Mouse (Mus musculus) E14TG2a.4 (cell line): Measurements from ENCODE around the gene Tulp3.

Experiments used
- H3K27me3 ChIP-seq: 2 replicates; pipeline ENCODE4 v1.6.1; 2014; ENCODE audit warnings: low read length, control low read depth; ENCODE audit not compliant: insufficient read depth
- H3K36me3 ChIP-seq: 2 replicates; pipeline ENCODE4 v1.6.1; 2014; ENCODE audit warnings: low read length, control low read depth; ENCODE audit not compliant: insufficient read depth
- H3K4me1 ChIP-seq: replicated peaks from 2 replicates; pipeline ENCODE4 v1.6.1; 2014; ENCODE audit warnings: low read depth, low read length, control low read depth
- H3K4me3 ChIP-seq: replicated peaks from 2 replicates; pipeline ENCODE4 v1.5.1; 2014; ENCODE audit warnings: mild to moderate bottlenecking, low read length
- H3K9me3 ChIP-seq: 2 replicates; pipeline ENCODE4 v1.6.1; 2014; ENCODE audit warnings: low read length, control low read depth
- CTCF ChIP-seq: conservative IDR thresholded peaks from 2 replicates; pipeline ENCODE4 v1.5.1; 2014; ENCODE audit warnings: low read length
- NANOG ChIP-seq: IDR thresholded peaks from 2 replicates; pipeline ENCODE4 v1.6.1; 2014; ENCODE audit warnings: borderline replicate concordance, low read length, mixed read lengths
- POU5F1 ChIP-seq: IDR thresholded peaks from 2 replicates; pipeline ENCODE4 v1.6.1; 2014; ENCODE audit warnings: low read length, borderline replicate concordance

Tulp3 gene

DNA sequence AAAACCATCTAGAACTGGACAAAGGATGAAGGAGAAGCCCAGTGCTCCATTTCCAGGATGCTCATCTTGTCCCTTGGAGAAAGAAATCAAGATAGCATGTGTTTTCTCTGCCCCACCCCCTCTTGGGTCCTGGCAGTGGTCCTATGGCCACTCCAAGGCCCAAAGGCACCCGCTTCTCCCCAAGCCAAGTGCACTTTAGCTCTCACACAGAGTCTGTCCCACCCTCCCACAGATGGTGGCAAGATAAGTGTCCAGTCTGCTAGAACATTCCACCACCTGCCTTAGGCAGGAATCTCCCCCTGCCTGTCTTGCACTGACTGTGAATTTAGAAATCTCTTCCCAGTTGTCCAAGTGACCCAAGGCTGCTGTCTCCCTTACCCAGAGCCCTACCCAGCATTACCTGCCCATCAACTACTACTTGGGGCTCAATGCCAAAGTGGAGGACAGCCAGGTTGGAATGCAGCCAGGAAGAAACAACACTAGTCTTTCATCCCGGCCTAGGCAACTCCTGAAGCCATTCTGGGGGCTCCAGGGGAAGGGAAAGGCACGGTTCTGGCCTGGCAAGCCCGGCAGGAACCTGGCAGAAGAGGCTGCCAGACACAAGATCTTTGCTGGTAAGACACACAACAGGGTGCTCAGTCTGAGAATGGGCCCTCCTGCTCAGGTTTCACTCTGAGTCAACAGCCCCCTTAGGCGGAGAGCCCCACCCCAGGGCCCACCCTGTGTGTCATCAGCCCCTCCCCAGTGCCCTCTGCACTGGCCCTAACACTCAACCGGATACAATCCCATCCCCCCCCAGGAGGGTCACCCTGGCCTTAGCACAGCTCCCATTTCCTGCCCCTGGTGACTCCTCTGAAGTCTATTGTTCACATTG lies 59.5 kb downstream of the Tulp3 start:
- Histone ChIP-seq H3K4me3 (peak overlapping the region; percentile 42), H3K36me3 (peaks cover 5% of the 10 kb centered on the region; the same call in 1 of the 2 replicates), H3K27me3 (peaks cover 33% of the 10 kb centered on the region), H3K4me1 (peaks cover 85% of the 10 kb centered on the region), H3K9me3 (no peaks in the 10 kb centered on the region)
- TF ChIP-seq POU5F1 (no peak), NANOG (no peak), CTCF (no peak)

DNA sequence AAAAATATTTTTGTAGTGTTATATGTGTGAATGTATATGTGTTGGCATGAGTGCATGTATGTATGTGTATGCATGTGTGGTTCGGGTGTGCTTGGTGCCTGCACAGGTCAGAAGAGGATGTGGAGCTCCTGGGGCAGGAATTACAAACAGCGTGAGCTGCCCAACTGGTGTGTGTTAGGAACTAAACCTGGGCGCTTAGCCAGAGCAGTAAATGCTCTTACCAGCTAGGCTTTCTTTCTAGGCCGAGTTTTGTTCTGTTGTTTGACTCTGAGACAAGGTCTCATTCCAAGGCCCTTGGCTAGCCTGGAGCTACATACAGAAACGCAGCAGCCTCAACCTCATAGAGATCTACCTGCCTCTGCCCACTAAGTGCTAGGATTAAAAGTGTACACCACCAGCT lies 64.4 kb downstream of the Tulp3 start:
- Histone ChIP-seq H3K9me3 (no peaks in the 10 kb centered on the region), H3K4me1 (peaks cover 88% of the 10 kb centered on the region), H3K27me3 (no peaks in the 10 kb centered on the region), H3K36me3 (peaks cover 5% of the 10 kb centered on the region; the same call in 1 of the 2 replicates), H3K4me3 (no peak overlapping the region)
- TF ChIP-seq NANOG (no peak), CTCF (no peak), POU5F1 (no peak)

DNA sequence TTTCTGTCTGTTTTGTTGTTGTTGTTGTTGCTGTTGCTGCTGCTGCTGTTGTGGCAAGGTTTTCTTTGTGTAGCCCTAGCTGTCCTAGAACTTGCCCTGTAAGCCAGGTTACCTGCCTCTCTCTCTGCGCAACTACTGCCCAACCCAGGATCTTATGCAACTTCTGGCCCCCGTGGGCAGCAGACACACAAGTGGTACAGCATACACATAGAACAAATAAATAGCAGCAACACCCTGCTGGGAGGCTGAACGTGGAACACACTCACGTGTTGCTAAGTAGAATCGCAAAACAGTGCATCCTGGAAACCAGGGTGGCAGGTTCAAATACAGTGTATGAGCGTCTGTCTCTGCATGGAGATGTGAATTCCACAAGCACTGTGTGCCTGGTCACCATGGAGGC lies 67.0 kb downstream of the Tulp3 start:
- TF ChIP-seq NANOG: no peak
- no peak for TF ChIP-seq POU5F1
- no peak for TF ChIP-seq CTCF
- Histone ChIP-seq H3K4me1 (peaks cover 89% of the 10 kb centered on the region), H3K9me3 (no peaks in the 10 kb centered on the region), H3K4me3 (no peak overlapping the region), H3K36me3 (peaks cover 5% of the 10 kb centered on the region; the same call in 1 of the 2 replicates), H3K27me3 (no peaks in the 10 kb centered on the region)

DNA sequence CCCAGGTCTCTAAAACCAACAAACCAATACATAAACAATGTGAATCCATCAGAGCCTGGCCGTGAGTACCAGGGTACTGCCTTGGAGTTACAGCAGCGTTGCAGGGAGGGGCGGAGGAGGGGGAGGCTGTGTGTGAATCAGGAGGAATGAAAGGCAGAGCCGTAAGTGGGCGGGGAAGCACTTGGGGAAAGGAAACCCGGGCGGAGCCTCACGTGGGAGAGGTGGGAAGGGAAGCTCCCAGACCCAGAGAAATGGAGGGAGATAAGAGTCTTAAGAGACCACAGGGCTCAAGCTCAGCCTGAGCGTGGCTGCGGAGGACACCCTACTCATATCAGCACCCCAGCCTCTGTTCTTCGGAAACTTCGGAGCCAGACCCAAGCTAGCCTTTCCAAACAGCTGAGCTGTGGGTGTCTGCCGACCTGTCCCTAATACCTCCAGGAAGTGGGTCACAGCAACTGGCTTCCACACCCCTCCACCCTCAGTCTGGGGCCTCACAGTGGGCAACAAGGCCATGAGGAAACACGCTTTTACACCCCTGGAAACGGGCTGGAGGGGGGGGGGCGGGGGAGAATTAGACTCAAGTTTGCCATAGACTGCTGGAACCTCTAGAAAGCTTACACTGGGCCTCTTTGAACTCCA lies 69.7 kb downstream of the Tulp3 start:
- Histone ChIP-seq H3K9me3 (no peaks in the 10 kb centered on the region), H3K4me3 (peak overlapping the region; percentile 49), H3K4me1 (peaks cover 96% of the 10 kb centered on the region), H3K36me3 (no peaks in the 10 kb centered on the region), H3K27me3 (no peaks in the 10 kb centered on the region)
- TF ChIP-seq NANOG: no peak
- TF ChIP-seq CTCF: no peak
- TF ChIP-seq POU5F1: no peak

DNA sequence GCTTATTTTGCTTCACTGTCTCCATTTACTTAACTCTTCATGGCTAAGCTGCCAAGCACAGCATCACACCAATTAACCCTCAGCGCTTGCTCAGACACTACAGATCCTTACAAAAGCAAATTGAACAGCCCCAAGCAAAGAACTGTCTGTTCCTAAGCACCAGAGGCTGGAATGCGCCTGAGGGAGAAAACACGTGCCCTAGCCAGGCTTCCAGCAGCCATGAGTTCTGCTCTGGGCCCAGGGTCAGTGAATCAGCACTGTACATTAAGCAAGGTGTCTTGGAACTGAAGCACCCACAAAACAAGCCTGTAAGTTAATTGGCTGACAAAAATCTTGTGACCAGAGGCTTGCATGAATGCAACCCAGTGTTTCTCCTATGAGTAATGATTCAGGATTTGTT lies 73.5 kb downstream of the Tulp3 start:
- no peak overlapping the region for H3K4me3 ChIP-seq
- H3K4me1 ChIP-seq: peaks cover 96% of the 10 kb centered on the region
- no peaks in the 10 kb centered on the region for H3K9me3 ChIP-seq
- no peaks in the 10 kb centered on the region for H3K27me3 ChIP-seq
- H3K36me3 ChIP-seq: no peaks in the 10 kb centered on the region
- TF ChIP-seq POU5F1 (no peak), CTCF (no peak), NANOG (peak; percentile 41; the same call in 1 of the 2 replicates)

DNA sequence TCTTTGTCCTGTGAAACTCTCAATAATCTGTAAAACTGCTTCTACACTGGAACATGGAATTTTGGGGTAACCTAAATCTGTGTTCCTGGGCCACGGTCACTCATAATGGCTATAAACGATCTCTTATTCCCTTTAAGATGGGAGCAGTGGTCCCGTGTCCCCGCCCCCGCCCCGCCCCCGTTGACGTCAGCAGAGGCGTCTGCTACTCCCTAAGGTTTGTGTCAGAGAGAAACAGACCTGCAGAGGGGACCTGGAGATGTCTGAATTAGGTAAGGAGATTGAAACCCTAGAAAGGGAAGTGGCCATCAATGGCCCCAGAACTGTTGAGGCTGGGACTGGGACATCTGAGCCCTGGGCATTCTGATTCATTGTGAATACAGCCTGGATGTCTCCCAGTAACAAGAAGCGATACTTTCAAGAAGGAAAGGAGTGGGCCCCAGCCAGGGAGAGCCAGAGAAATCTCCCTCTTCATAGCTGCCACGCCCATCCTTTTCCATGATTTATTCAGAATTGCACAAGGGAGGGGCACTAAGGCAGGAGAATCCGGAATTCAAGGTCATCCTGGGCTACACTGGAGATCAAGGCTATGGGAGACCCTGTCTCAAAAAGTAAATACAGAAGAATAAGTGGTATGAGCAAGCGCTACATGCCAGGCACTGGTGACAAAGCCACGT lies 75.0 kb downstream of the Tulp3 start:
- Histone ChIP-seq H3K4me3 (peak overlapping the region; percentile 63), H3K4me1 (peaks cover 96% of the 10 kb centered on the region), H3K27me3 (no peaks in the 10 kb centered on the region), H3K9me3 (no peaks in the 10 kb centered on the region), H3K36me3 (no peaks in the 10 kb centered on the region)
- TF ChIP-seq NANOG: no peak
- TF ChIP-seq CTCF: no peak
- no peak for TF ChIP-seq POU5F1

DNA sequence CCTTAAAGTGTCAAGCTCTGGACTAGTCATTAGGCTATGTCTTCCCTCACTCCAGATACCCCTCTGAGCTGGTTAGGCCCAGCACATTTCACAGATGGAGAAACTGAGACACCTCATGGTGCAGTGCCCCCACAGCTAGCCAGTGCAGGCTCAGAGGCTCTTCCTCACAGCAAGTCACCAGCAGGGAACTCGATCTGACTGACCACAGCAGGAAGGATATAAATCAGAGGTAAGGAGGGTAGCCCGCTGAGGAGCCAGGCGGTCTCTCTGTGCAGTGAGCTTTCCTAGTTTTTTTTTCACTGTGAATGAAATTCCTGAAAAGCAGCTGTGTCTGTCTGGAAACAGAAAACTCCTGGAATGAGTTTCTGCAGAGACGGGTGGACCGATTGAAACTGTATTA lies 76.0 kb downstream of the Tulp3 start:
- no peaks in the 10 kb centered on the region for H3K36me3 ChIP-seq
- TF ChIP-seq NANOG: no peak
- no peak for TF ChIP-seq CTCF
- no peak for TF ChIP-seq POU5F1
- no peaks in the 10 kb centered on the region for H3K27me3 ChIP-seq
- H3K4me1 ChIP-seq: peaks cover 96% of the 10 kb centered on the region
- peak overlapping the region; percentile 63 for H3K4me3 ChIP-seq
- H3K9me3 ChIP-seq: no peaks in the 10 kb centered on the region

DNA sequence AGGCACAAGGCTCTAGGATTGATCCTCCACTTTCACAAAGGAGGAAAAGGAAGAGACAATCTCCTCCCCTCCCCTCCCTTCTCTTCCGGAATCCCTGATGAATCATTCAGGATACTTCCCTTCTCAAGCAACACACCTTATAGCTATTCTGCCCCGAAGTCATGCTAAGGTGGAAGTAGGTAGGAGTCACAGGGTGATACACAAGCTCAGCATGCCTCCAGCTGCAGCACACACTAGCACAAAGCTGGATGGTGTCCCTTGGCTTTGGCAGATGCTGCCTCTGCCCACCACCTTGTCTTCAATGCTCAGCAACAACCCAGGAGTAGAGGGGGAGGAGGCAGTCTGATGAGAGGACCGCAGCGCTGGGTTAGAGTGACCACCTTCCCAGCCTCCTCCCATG lies 76.6 kb downstream of the Tulp3 start:
- Histone ChIP-seq H3K36me3 (no peaks in the 10 kb centered on the region), H3K27me3 (no peaks in the 10 kb centered on the region), H3K9me3 (no peaks in the 10 kb centered on the region), H3K4me3 (peak overlapping the region; percentile 63), H3K4me1 (peaks cover 95% of the 10 kb centered on the region)
- TF ChIP-seq CTCF (no peak), POU5F1 (no peak), NANOG (no peak)
